Mouse (Mus musculus) intestine, postnatal 0 days (tissue): ENCODE measurements around the gene Mfap3. TPM values are rescaled to one million over a fixed set of nuclear protein-coding genes. Genes with fewer than 3 reads are reported as not detected.

ENCODE experiments used
- ATAC-seq: fragments of 200-750 bp; cut with Nextera tagmentation; 2 replicates; pipeline ENCODE4 v1.8.0; 2017; ENCODE audit warnings: mild to moderate bottlenecking, moderate TSS enrichment, moderate library complexity
- H3K27ac ChIP-seq: fragments of 300-500 bp; sonication (generic); 2 replicates; pipeline ENCODE4 v1.5.1; 2014; ENCODE audit warnings: mild to moderate bottlenecking, low read depth, low read length, moderate library complexity
- H3K27me3 ChIP-seq: fragments of 300-500 bp; sonication (generic); replicated peaks from 2 replicates; pipeline ENCODE4 v1.6.1; 2014; ENCODE audit warnings: low read length, mixed read lengths; ENCODE audit not compliant: control insufficient read depth, insufficient read depth
- H3K36me3 ChIP-seq: fragments of 300-500 bp; sonication (generic); 2 replicates; pipeline ENCODE4 v1.6.1; 2014; ENCODE audit warnings: mild to moderate bottlenecking, moderate library complexity; ENCODE audit not compliant: control insufficient read depth, insufficient read depth
- H3K4me1 ChIP-seq: fragments of 300-500 bp; sonication (generic); replicated peaks from 2 replicates; pipeline ENCODE4 v1.6.1; 2014; ENCODE audit warnings: antibody characterized with exemption, low read length, mixed read lengths; ENCODE audit not compliant: control insufficient read depth, insufficient read depth
- H3K4me2 ChIP-seq: fragments of 300-500 bp; sonication (generic); replicated peaks from 2 replicates; pipeline ENCODE4 v1.6.1; 2014; ENCODE audit warnings: low read depth, mild to moderate bottlenecking, moderate library complexity
- H3K4me3 ChIP-seq: fragments of 300-500 bp; sonication (generic); 2 replicates; pipeline ENCODE4 v1.5.1; 2014; ENCODE audit warnings: low read depth, low read length
- H3K9ac ChIP-seq: fragments of 300-500 bp; sonication (generic); 2 replicates; pipeline ENCODE4 v1.6.1; 2014; ENCODE audit warnings: mild to moderate bottlenecking, low read depth, low read length
- H3K9me3 ChIP-seq: fragments of 300-500 bp; sonication (generic); 2 replicates; pipeline ENCODE4 v1.6.1; 2016; ENCODE audit warnings: mixed run types; ENCODE audit not compliant: control insufficient read depth
- CTCF ChIP-seq: sonication (generic); IDR thresholded peaks from 2 replicates; pipeline ENCODE4 v1.5.1; 2016; ENCODE audit warnings: low read depth, mild to moderate bottlenecking, control low read depth, antibody characterized with exemption, moderate library complexity
- WGBS: fragments of 180-500 bp; shearing (Covaris S2); extraction: QIAGEN DNeasy Blood & Tissue Kit; methylation state at CpG from one replicate; pipeline ENCODE4 v1.1.7; 2014; 5-methylcytosine and 5-hydroxymethylcytosine counted together
- polyA plus RNA-seq: library from polyadenylated mRNA; unstranded; fragments of >200 nt; fragmentation: Nextera tagmentation; extraction: Ambion mirVana; gene quantifications from 2 replicates; pipeline ENCODE4 v1.2.1, GENCODE M21; 2015

Gene Mfap3
- polyA plus RNA-seq, 1 experiment from 2014 or later, result 31.9 TPM

- 91% methylated on average over 5 of the region's 5 CpGs for WGBS
- no peaks in the 10 kb centered on the region for H3K4me1 ChIP-seq
Observed at GRCm38 (mm10) chr11:57478077-57478476, 40.4 kb upstream of the Mfap3 start.

GRCm38 (mm10) chr11:57488436-57488835 lies 30.0 kb upstream of the Mfap3 start:
- no peak for TF ChIP-seq CTCF
- peaks cover 73% of the 10 kb centered on the region for H3K36me3 ChIP-seq
- H3K27me3 ChIP-seq, result no peaks in the 10 kb centered on the region
- H3K4me1 ChIP-seq, result no peaks in the 10 kb centered on the region
- H3K27ac ChIP-seq, result no peak overlapping the region
- no peak overlapping the region for H3K4me2 ChIP-seq
- no peaks in the 10 kb centered on the region for H3K9me3 ChIP-seq
- H3K9ac ChIP-seq, result no peak overlapping the region
- no peak for ATAC-seq
- no peak overlapping the region for H3K4me3 ChIP-seq
- WGBS, result 58% methylated on average over 5 of the region's 5 CpGs

More at GRCm38 (mm10) chr11:57478077-57478476, 40.4 kb upstream of the Mfap3 start:
- Histone ChIP-seq H3K36me3 (peaks cover 29% of the 10 kb centered on the region), H3K4me3 (no peak overlapping the region), H3K27me3 (no peaks in the 10 kb centered on the region), H3K4me2 (no peak overlapping the region), H3K9me3 (no peaks in the 10 kb centered on the region), H3K9ac (no peak overlapping the region), H3K27ac (no peak overlapping the region)
- TF ChIP-seq CTCF, result no peak
- no peak for ATAC-seq

- Histone ChIP-seq H3K9me3 (no peaks in the 10 kb centered on the region), H3K4me1 (no peaks in the 10 kb centered on the region), H3K27ac (peak overlapping the region; percentile 50; the same call in 1 of the 2 replicates), H3K4me2 (no peak overlapping the region), H3K27me3 (no peaks in the 10 kb centered on the region), H3K9ac (no peak overlapping the region), H3K4me3 (no peak overlapping the region), H3K36me3 (peaks cover 85% of the 10 kb centered on the region)
- no peak for TF ChIP-seq CTCF
- peak; percentile 48; the same call in 1 of the 2 replicates for ATAC-seq
- WGBS, result 24% methylated on average over 3 of the region's 3 CpGs
Observed at GRCm38 (mm10) chr11:57496462-57497039, 21.9 kb upstream of the Mfap3 start.

GRCm38 (mm10) chr11:57497701-57498100 lies 20.8 kb upstream of the Mfap3 start:
- TF ChIP-seq CTCF, result no peak
- Histone ChIP-seq H3K9ac (no peak overlapping the region), H3K4me2 (no peak overlapping the region), H3K9me3 (no peaks in the 10 kb centered on the region), H3K36me3 (peaks cover 84% of the 10 kb centered on the region), H3K27me3 (no peaks in the 10 kb centered on the region), H3K27ac (no peak overlapping the region), H3K4me3 (no peak overlapping the region), H3K4me1 (no peaks in the 10 kb centered on the region)
- no peak for ATAC-seq
- WGBS, result 80% methylated on average over 3 of the region's 3 CpGs

GRCm38 (mm10) chr11:57498215-57498614 lies 20.2 kb upstream of the Mfap3 start:
- Histone ChIP-seq H3K27ac (no peak overlapping the region), H3K27me3 (no peaks in the 10 kb centered on the region), H3K4me1 (no peaks in the 10 kb centered on the region), H3K36me3 (peaks cover 81% of the 10 kb centered on the region), H3K9ac (no peak overlapping the region), H3K4me2 (no peak overlapping the region), H3K4me3 (no peak overlapping the region), H3K9me3 (no peaks in the 10 kb centered on the region)
- WGBS, result 90% methylated on average over 5 of the region's 5 CpGs
- no peak for ATAC-seq
- no peak for TF ChIP-seq CTCF

- no peak for TF ChIP-seq CTCF
- no peak overlapping the region for H3K4me3 ChIP-seq
- H3K27me3 ChIP-seq, result no peaks in the 10 kb centered on the region
- H3K4me1 ChIP-seq, result no peaks in the 10 kb centered on the region
- H3K36me3 ChIP-seq, result peaks cover 87% of the 10 kb centered on the region
- no peak overlapping the region for H3K9ac ChIP-seq
- no peak overlapping the region for H3K4me2 ChIP-seq
- ATAC-seq, result no peak
- no peaks in the 10 kb centered on the region for H3K9me3 ChIP-seq
- 92% methylated on average over 5 of the region's 5 CpGs for WGBS
- no peak overlapping the region for H3K27ac ChIP-seq
Observed at GRCm38 (mm10) chr11:57503155-57503554, 15.3 kb upstream of the Mfap3 start.
